Mouse (Mus musculus) forebrain, embryonic 14.5 days (tissue): ENCODE measurements around the gene Smim11. TPM values are rescaled to one million over a fixed set of nuclear protein-coding genes. Genes with fewer than 3 reads are reported as not detected.

Experiments used
- polyA plus RNA-seq: library from polyadenylated mRNA; unstranded; fragments of >200 nt; fragmentation: Nextera tagmentation; extraction: Ambion mirVana; gene quantifications from 2 replicates; pipeline ENCODE4 v1.2.1, GENCODE M21; 2014

Smim11 gene
- polyA plus RNA-seq, 1 experiment from 2014 or later, result 110 TPM

Other genes starting within 250 kb of the Smim11 start
- 175 and 186 TPM in 2 replicates for gene Mrps6, start 243.0 kb upstream of the Smim11 start, polyA plus RNA-seq
- gene Gm49711, start 243.0 kb upstream of the Smim11 start, polyA plus RNA-seq, result 0.41 and 0.63 TPM in 2 replicates
- 10.8 and 15.3 TPM in 2 replicates for gene Slc5a3, start 243.0 kb upstream of the Smim11 start, polyA plus RNA-seq
- 17.6 and 19.4 TPM in 2 replicates for gene Kcne2, start 8.9 kb upstream of the Smim11 start, polyA plus RNA-seq
- gene Fam243, start 20.2 kb downstream of the Smim11 start, polyA plus RNA-seq, result 0.13 TPM in 1 of 2 replicates, not detected in the other
- 0.10 TPM in 1 of 2 replicates, not detected in the other for gene Kcne1, start 58.2 kb downstream of the Smim11 start, polyA plus RNA-seq
- 46.3 and 49.0 TPM in 2 replicates for gene Rcan1, start 169.6 kb downstream of the Smim11 start, polyA plus RNA-seq
- 3.0 and 4.6 TPM in 2 replicates for gene Clic6, start 184.4 kb downstream of the Smim11 start, polyA plus RNA-seq